Mouse (Mus musculus) adrenal gland, postnatal 36 days (tissue): ENCODE data around the gene Proser2. TPM values are rescaled to one million over a fixed set of nuclear protein-coding genes. Genes with fewer than 3 reads are reported as not detected.

Experiments used
- DNase-seq, 2 experiments: peaks; one replicate each; pipeline ENCODE4 v3.0.0; 2021; ENCODE audit warnings: mixed read lengths in 1 of 2
- total RNA-seq, 2 experiments: library from RNA; stranded (reverse); gene quantifications; 2 replicates each; pipeline ENCODE4 v1.2.3; 2021

The Proser2 gene
- total RNA-seq, 2 experiments from 2014 or later = 12.1 to 14.5 TPM

- no peak for DNase-seq
Observed at GRCm38 (mm10) chr2:6072685-6073260, 57.2 kb downstream of the Proser2 start.

- DNase-seq = peak; percentile 28 to 63
Observed at GRCm38 (mm10) chr2:6071598-6072440, 58.2 kb downstream of the Proser2 start.

- DNase-seq = no peak
Observed at GRCm38 (mm10) chr2:6070925-6071324, 59.1 kb downstream of the Proser2 start.

DNA sequence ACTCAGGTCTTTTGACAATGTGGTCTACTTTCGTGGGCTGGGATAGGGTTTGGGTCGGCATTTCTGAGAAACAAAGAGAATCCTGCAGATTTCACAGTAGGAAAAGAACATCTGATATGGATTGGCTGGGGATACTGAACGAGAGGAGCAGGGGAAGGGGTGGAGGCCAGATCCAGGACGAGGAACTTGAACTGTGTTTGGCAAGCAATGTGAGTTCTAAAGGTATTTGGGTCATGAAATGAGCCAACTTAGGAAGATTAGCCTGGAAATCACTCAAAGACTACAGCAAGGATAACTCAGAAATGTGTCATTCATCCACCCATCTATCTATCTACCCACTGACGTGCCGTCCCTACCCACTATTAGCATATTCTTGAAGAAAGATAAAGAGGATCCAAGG, 62.7 kb downstream of the Proser2 start:
- DNase-seq = no peak

GRCm38 (mm10) chr2:6060071-6060804, 69.8 kb downstream of the Proser2 start:
- no peak for DNase-seq

- no peak for DNase-seq
Observed at GRCm38 (mm10) chr2:6059291-6059690, 70.7 kb downstream of the Proser2 start.

DNA sequence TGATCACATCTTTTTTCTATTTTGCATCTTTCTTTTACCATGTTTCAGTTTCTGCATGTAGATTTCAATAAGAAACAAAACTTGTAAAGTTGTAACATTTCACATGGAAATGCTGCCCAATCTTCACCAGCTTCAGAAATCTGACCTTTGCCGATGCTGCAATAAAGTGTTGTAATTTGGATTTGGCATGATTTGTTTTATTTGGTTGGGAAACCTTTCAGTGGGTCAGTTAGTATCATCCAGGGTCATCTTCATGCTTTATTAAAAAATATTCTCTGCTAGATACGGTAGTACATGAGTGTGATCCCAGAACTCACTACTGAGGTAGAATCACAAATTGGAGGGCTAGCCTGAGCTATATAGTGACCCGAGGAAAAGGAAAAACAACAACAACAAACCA, 73.5 kb downstream of the Proser2 start:
- no peak for DNase-seq

- DNase-seq = no peak
Observed at GRCm38 (mm10) chr2:6055466-6055865, 74.5 kb downstream of the Proser2 start.

DNA sequence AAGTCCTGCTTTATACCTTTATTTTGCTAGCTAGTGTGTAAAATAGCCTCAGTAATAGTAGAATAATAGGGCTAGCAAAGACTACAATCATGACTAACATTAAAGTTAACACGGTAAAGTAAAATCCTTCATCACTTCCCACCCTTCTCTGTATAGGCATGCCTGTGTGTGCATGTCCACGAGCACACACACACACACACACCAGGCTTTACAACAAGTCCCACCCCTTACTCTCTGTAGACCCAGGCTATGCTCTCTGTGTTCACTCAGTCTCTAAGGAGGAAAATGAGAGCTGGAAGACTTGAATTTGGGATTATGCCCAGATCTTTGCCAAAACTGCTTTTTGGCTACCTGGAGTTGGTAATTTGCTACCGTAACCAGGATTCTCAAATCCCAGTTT, 81.0 kb downstream of the Proser2 start:
- no peak for DNase-seq

DNA sequence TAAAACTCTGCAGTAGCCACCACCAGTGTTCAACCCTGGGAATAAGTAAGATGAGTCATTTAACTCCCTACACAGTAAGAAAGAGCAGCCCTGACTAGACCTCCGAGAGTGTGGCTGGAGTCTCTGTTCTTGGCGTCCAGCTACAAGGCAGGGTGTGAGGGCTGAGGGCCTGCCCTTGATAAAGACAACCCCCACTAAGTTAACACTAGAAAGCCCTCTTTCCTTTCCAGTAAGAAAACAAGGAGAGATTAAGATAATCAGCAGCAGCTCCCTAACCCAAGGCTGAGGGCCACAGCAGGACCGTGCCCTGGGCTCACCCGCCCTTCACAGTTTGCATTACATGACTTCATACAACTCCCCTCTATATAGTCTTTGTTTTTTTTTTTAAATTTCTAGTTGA, 81.4 kb downstream of the Proser2 start:
- no peak for DNase-seq

Other genes starting within 250 kb of the Proser2 start
- 10 to 100 TPM; 28.0 to 38.2 TPM for gene Sec61a2, start 234.8 kb downstream of the Proser2 start, total RNA-seq
- 10 to 100 TPM in 1 of 2 experiments, 1 to 10 TPM in 1; 7.7 to 14.2 TPM for gene Dhtkd1, start 187.4 kb downstream of the Proser2 start, total RNA-seq
- gene Upf2, start 178.7 kb downstream of the Proser2 start, total RNA-seq = 10 to 100 TPM; 22.1 to 24.5 TPM
- 10 to 100 TPM; 29.2 to 61.5 TPM for gene Echdc3, start 82.8 kb upstream of the Proser2 start, total RNA-seq
- gene Usp6nl, start 192.5 kb upstream of the Proser2 start, total RNA-seq = 10 to 100 TPM; 31.6 to 33.6 TPM